In genomic region chr2:113546496-113546895, GRCm38 (mm10) we compare ENCODE assay signal across 21 mouse cellular contexts.
A peak's percentile ranks its signal among the peaks of the same experiment; 100 is the strongest.
DNase-seq lines count a peak whose midpoint lies in the region; ATAC-seq and TF ChIP-seq lines count a peak whose summit lies in the region.
"Had no signal": no experiment of that assay in that cellular context is flagged by ENCODE, and none has a peak within 500 bp of the region (broad histone marks: within the 10 kb centered on the region; RNA-seq: fewer than 3 reads in every experiment).

No protein-coding gene starts in this region.

- no peak overlapping the region for H3K4me3 ChIP-seq in forebrain, embryonic 16.5 days (replicated peaks; ENCODE audit: low read length)
- H3K4me3 ChIP-seq in forebrain, embryonic 10.5 days, result no peak overlapping the region
- no peak overlapping the region for H3K4me3 ChIP-seq in liver, adult 2 months (ENCODE audit: insufficient read depth, low read depth, low read length)
- no peak overlapping the region for H3K4me3 ChIP-seq in liver, embryonic 12.5 days
- H3K4me3 ChIP-seq: embryonic facial prominence, embryonic 10.5 days; forebrain, embryonic 12.5 days had no signal

- no peak overlapping the region for H3K4me2 ChIP-seq in forebrain, embryonic 16.5 days (ENCODE audit: low read length)
- H3K4me2 ChIP-seq in liver, embryonic 12.5 days, result no peak overlapping the region
- H3K4me2 ChIP-seq: forebrain, embryonic 12.5 days; heart, embryonic 11.5 days; liver, embryonic 11.5 days; midbrain, embryonic 11.5 days had no signal

- H3K9me3 ChIP-seq in forebrain, embryonic 16.5 days (ENCODE audit: control insufficient read depth, low read length), result no peaks in the 10 kb centered on the region
- H3K9me3 ChIP-seq in forebrain, embryonic 10.5 days, result no peaks in the 10 kb centered on the region
- no peaks in the 10 kb centered on the region for H3K9me3 ChIP-seq in liver, embryonic 12.5 days (replicated peaks)
- H3K9me3 ChIP-seq: embryonic facial prominence, embryonic 10.5 days; forebrain, embryonic 12.5 days had no signal

- no peaks in the 10 kb centered on the region for H3K27me3 ChIP-seq in forebrain, embryonic 16.5 days (replicated peaks; ENCODE audit: control insufficient read depth, insufficient read depth, low read length)
- H3K27me3 ChIP-seq in forebrain, embryonic 10.5 days (ENCODE audit: poor library complexity, severe bottlenecking), result no peaks in the 10 kb centered on the region
- no peaks in the 10 kb centered on the region for H3K27me3 ChIP-seq in liver, adult 2 months (ENCODE audit: control insufficient read depth, insufficient read depth, low read length)
- H3K27me3 ChIP-seq in liver, embryonic 12.5 days (replicated peaks), result no peaks in the 10 kb centered on the region
- H3K27me3 ChIP-seq: forebrain, embryonic 12.5 days had no signal

- peak; percentile 6 for DNase-seq in adrenal gland, postnatal 25 days
- DNase-seq in adrenal gland, postnatal 4 days (ENCODE audit: low spot score in 2 of 2), result no peak
- no peak for DNase-seq in forebrain, embryonic 10.5 days (ENCODE audit: extremely low spot score, low spot score)
- peak; percentile 94 for DNase-seq in liver, adult 2 months (ENCODE audit: extremely low read depth, low read depth, low spot score)
- peak; percentile 77 to 80 for DNase-seq in cerebellum, postnatal 14 days
- no peak for DNase-seq in thymus, postnatal 36 days
- DNase-seq: gastrocnemius, postnatal 10 days; kidney, adult 11 months; kidney, postnatal 10 days; lung, adult 18-20 months; lung, postnatal 10 days; right cerebral cortex, postnatal 14 days; thymus, adult 2 months had no signal

- no peak overlapping the region for H3K9ac ChIP-seq in forebrain, embryonic 16.5 days (replicated peaks; ENCODE audit: low read depth, low read length)
- 0 out of 2 replicates have a peak overlapping the region, but pooled peaks have one; percentile 28 for H3K9ac ChIP-seq in liver, adult 2 months (ENCODE audit: low read depth, low read length)
- no peak overlapping the region for H3K9ac ChIP-seq in liver, embryonic 12.5 days
- H3K9ac ChIP-seq: forebrain, embryonic 12.5 days had no signal

- no peaks in the 10 kb centered on the region for H3K79me2 ChIP-seq in liver, adult 2 months (ENCODE audit: control insufficient read depth, insufficient read depth, low read length)

- no peak for TF ChIP-seq CTCF in liver, adult 2 months (IDR thresholded peaks at IDR 0.05; ENCODE audit: low read depth, low read length)

- H3K4me1 ChIP-seq in forebrain, embryonic 16.5 days (replicated peaks; ENCODE audit: control insufficient read depth, insufficient read depth, low read length), result no peaks in the 10 kb centered on the region
- peaks cover 3% of the 10 kb centered on the region; the same call in 1 of the 2 replicates for H3K4me1 ChIP-seq in forebrain, embryonic 10.5 days
- H3K4me1 ChIP-seq in liver, adult 2 months (ENCODE audit: control insufficient read depth, insufficient read depth, low read length), result peaks cover 2% of the 10 kb centered on the region; the same call in 1 of the 2 replicates
- H3K4me1 ChIP-seq in liver, embryonic 12.5 days, result no peaks in the 10 kb centered on the region
- H3K4me1 ChIP-seq: forebrain, embryonic 12.5 days had no signal

- no peak overlapping the region for H3K27ac ChIP-seq in forebrain, embryonic 16.5 days (ENCODE audit: low read length)
- H3K27ac ChIP-seq in forebrain, embryonic 10.5 days, result no peak overlapping the region
- H3K27ac ChIP-seq in liver, adult 2 months (replicated peaks; ENCODE audit: insufficient read depth, low read depth, low read length), result peak overlapping the region; percentile 68
- H3K27ac ChIP-seq in liver, embryonic 12.5 days, result no peak overlapping the region
- H3K27ac ChIP-seq: embryonic facial prominence, embryonic 10.5 days; forebrain, embryonic 12.5 days; stomach, postnatal 0 days had no signal

- peak; percentile 3; the same call in 1 of the 2 replicates for TF ChIP-seq POLR2A in liver, adult 2 months (IDR thresholded peaks at IDR 0.05; ENCODE audit: extremely low read depth, insufficient read depth, low read length)

- 73% methylated on average over 5 of the region's 5 CpGs for WGBS in forebrain, embryonic 16.5 days
- 89% methylated on average over 5 of the region's 5 CpGs for WGBS in forebrain, embryonic 10.5 days
- WGBS in liver, adult 2 months, result 32% methylated on average over 5 of the region's 5 CpGs
- 73% methylated on average over 5 of the region's 5 CpGs for WGBS in liver, embryonic 12.5 days (ENCODE audit: insufficient replicate concordance)

- H3K36me3 ChIP-seq in forebrain, embryonic 16.5 days (ENCODE audit: control insufficient read depth, insufficient read depth), result no peaks in the 10 kb centered on the region
- no peaks in the 10 kb centered on the region for H3K36me3 ChIP-seq in forebrain, embryonic 10.5 days (replicated peaks)
- H3K36me3 ChIP-seq in liver, adult 2 months (ENCODE audit: control insufficient read depth, insufficient read depth, low read length), result no peaks in the 10 kb centered on the region
- H3K36me3 ChIP-seq in liver, embryonic 12.5 days, result no peaks in the 10 kb centered on the region
- H3K36me3 ChIP-seq: embryonic facial prominence, embryonic 10.5 days; forebrain, embryonic 12.5 days had no signal

- peak; percentile 43; the same call in 1 of the 2 replicates for ATAC-seq in forebrain, embryonic 16.5 days
- no peak for ATAC-seq in liver, embryonic 12.5 days

Comparison
In these comparisons a context has a peak if more than half of its experiments do, and no peak if none do; other contexts are left out.
1. DNase-seq: peak in adrenal gland, postnatal 25 days (single experiment), liver, adult 2 months (single experiment) and cerebellum, postnatal 14 days (2 of 2); none in adrenal gland, postnatal 4 days (0 of 2), forebrain, embryonic 10.5 days (single experiment) and thymus, postnatal 36 days (0 of 2).